Mouse (Mus musculus) liver, postnatal 0 days (tissue): ENCODE results near the gene Coro2b. TPM values are rescaled to one million over a fixed set of nuclear protein-coding genes. Genes with fewer than 3 reads are reported as not detected.

Experiments used
- ATAC-seq: fragments of 200-750 bp; cut with Nextera tagmentation; 2 replicates; pipeline ENCODE4 v1.8.0; 2017; ENCODE audit warnings: mild to moderate bottlenecking, moderate library complexity
- DNase-seq: peaks from one replicate; pipeline ENCODE4 v3.0.0-alpha.2; 2016
- H3K27ac ChIP-seq: fragments of 300-500 bp; sonication (generic); 2 replicates; pipeline ENCODE4 v1.5.1; 2014; ENCODE audit warnings: antibody characterized with exemption, moderate library complexity, mild to moderate bottlenecking, low read depth
- H3K27me3 ChIP-seq: fragments of 300-500 bp; sonication (generic); 2 replicates; pipeline ENCODE4 v1.6.1; 2014; ENCODE audit warnings: low read length, control low read depth, mixed read lengths; ENCODE audit not compliant: insufficient read depth
- H3K36me3 ChIP-seq: fragments of 300-500 bp; sonication (generic); replicated peaks from 2 replicates; pipeline ENCODE4 v1.6.1; 2014; ENCODE audit warnings: mild to moderate bottlenecking, control low read depth, low read length, moderate library complexity, mixed read lengths; ENCODE audit not compliant: insufficient read depth
- H3K4me1 ChIP-seq: fragments of 300-500 bp; sonication (generic); 2 replicates; pipeline ENCODE4 v1.6.1; 2014; ENCODE audit warnings: antibody characterized with exemption, mild to moderate bottlenecking, control low read depth; ENCODE audit not compliant: insufficient read depth
- H3K4me2 ChIP-seq: fragments of 300-500 bp; sonication (generic); 2 replicates; pipeline ENCODE4 v1.6.1; 2014; ENCODE audit warnings: low read depth, mild to moderate bottlenecking, low read length, moderate library complexity, mixed read lengths
- H3K4me3 ChIP-seq: fragments of 300-500 bp; sonication (generic); 2 replicates; pipeline ENCODE4 v1.5.1; 2014; ENCODE audit warnings: low read depth, low read length
- H3K9ac ChIP-seq: fragments of 300-500 bp; sonication (generic); replicated peaks from 2 replicates; pipeline ENCODE4 v1.6.1; 2014; ENCODE audit warnings: mild to moderate bottlenecking, moderate library complexity
- H3K9me3 ChIP-seq: fragments of 300-500 bp; sonication (generic); 2 replicates; pipeline ENCODE4 v1.6.1; 2016; ENCODE audit warnings: mild to moderate bottlenecking, control low read depth, low read length, mixed read lengths
- CTCF ChIP-seq: sonication (generic); IDR thresholded peaks from 2 replicates; pipeline ENCODE4 v1.5.1; 2016; ENCODE audit warnings: antibody characterized with exemption, low read depth
- EP300 ChIP-seq: IDR thresholded peaks from 2 replicates; pipeline ENCODE4 v1.6.1; 2016; ENCODE audit warnings: antibody characterized with exemption, low read depth, mild to moderate bottlenecking
- WGBS: fragments of 180-500 bp; shearing (Covaris S2); extraction: QIAGEN DNeasy Blood & Tissue Kit; methylation state at CpG from one replicate; pipeline ENCODE4 v1.1.7; 2014; ENCODE audit not compliant: insufficient replicate concordance; 5-methylcytosine and 5-hydroxymethylcytosine counted together
- polyA plus RNA-seq: library from polyadenylated mRNA; unstranded; fragments of >200 nt; fragmentation: Nextera tagmentation; extraction: Ambion mirVana; gene quantifications from 2 replicates; pipeline ENCODE4 v1.2.1, GENCODE M21; 2015

The Coro2b gene
- polyA plus RNA-seq, 1 experiment from 2014 or later, result 0.87 TPM

DNA sequence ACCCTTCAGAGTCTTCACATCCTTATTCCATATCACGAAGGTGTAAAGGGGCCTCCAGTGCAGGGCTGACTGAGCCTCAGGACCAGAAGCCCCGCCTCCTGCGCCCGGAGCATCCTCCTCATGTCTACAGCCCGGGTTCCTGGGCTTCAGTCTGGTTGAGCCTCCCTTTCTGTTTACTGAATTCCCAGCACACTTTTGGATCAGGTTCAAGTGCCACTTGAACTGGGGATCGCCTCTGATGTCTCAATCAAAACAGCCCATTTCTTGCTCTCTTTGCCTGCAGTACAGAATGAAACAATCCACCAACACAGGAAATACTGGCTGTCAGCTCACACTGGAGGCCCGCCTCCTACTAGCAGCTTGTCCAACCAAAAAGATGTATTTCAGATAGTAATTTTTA is 32.7 kb downstream of the Coro2b start:
- ATAC-seq (no peak), DNase-seq (no peak)
- Histone ChIP-seq H3K9me3 (no peaks in the 10 kb centered on the region), H3K27me3 (no peaks in the 10 kb centered on the region), H3K4me1 (no peaks in the 10 kb centered on the region), H3K9ac (no peak overlapping the region), H3K4me3 (no peak overlapping the region), H3K36me3 (no peaks in the 10 kb centered on the region), H3K4me2 (no peak overlapping the region), H3K27ac (no peak overlapping the region)
- 59% methylated on average over 7 of the region's 7 CpGs for WGBS
- no peak for TF ChIP-seq EP300

DNA sequence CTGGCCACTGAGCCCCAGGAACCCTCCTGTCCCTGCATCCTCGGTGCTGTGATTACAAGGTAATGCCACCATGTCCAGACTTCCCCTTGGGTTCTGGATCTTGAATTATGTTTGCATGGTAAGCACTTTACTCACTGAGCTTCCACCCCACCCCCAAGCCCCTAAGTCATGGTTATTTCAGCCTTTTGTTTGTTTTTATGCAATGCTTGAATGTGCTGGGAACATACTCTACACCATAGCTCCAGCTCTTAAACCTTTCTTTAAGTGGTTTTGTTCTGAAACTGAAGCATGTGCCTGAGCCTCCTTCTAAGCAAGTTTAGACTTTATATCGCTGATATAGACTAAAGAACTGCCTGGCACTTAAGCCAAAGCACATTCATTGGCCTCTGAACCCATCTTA is 34.5 kb downstream of the Coro2b start:
- no peak for ATAC-seq
- 52% methylated on average over 2 of the region's 2 CpGs for WGBS
- Histone ChIP-seq H3K4me3 (no peak overlapping the region), H3K9me3 (no peaks in the 10 kb centered on the region), H3K4me2 (no peak overlapping the region), H3K27ac (no peak overlapping the region), H3K36me3 (no peaks in the 10 kb centered on the region), H3K27me3 (no peaks in the 10 kb centered on the region), H3K9ac (no peak overlapping the region), H3K4me1 (no peaks in the 10 kb centered on the region)
- TF ChIP-seq EP300 (no peak), CTCF (no peak)
- DNase-seq, result no peak

DNA sequence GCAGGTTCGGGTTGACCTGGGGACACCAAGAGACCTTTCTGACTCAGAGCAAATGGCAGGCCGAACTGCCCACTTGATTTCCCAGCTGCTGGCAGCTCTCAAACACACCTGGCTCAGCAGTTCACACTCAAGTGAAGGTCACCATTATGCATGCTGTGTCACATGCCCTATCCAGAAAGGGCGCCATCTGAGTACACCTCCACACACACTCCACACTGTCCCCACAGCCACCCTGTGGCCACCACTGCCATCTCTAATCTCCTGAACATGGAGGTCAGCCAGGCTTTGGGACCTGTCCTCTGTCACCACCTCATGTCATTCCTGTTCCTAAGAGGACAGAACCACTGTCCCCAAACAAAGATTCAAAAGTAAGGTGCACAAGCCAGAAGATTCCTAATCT is 35.3 kb downstream of the Coro2b start:
- TF ChIP-seq CTCF, result no peak
- TF ChIP-seq EP300, result no peak
- DNase-seq (no peak), ATAC-seq (no peak)
- Histone ChIP-seq H3K27ac (no peak overlapping the region), H3K4me3 (no peak overlapping the region), H3K4me1 (no peaks in the 10 kb centered on the region), H3K4me2 (no peak overlapping the region), H3K9me3 (no peaks in the 10 kb centered on the region), H3K27me3 (no peaks in the 10 kb centered on the region), H3K9ac (no peak overlapping the region), H3K36me3 (no peaks in the 10 kb centered on the region)
- WGBS, result 83% methylated on average over 3 of the region's 3 CpGs

DNA sequence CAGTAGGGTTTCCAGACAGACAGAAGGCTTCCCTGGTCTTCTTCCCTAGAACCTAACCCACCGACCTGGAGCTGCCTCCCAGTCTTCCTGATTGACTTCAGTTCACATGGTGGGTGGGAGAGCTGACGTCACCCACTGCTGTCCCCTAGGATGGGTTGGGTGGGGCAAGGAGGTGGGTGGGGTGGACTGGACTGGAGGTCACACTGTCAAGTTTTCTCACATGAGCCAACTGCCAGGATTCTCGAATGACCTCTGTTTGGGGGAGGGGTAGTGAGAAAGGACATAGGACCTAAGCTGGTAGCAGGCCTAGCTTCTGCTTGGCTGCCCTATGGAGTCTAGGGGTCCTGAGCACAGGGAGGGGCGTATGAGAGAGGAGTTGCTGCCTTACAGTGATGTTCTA is 36.8 kb downstream of the Coro2b start:
- Histone ChIP-seq H3K36me3 (no peaks in the 10 kb centered on the region), H3K4me1 (no peaks in the 10 kb centered on the region), H3K9ac (no peak overlapping the region), H3K9me3 (no peaks in the 10 kb centered on the region), H3K27ac (no peak overlapping the region), H3K4me2 (no peak overlapping the region), H3K4me3 (no peak overlapping the region), H3K27me3 (no peaks in the 10 kb centered on the region)
- no peak for ATAC-seq
- 75% methylated on average over 4 of the region's 4 CpGs for WGBS
- no peak for DNase-seq
- no peak for TF ChIP-seq CTCF
- no peak for TF ChIP-seq EP300

DNA sequence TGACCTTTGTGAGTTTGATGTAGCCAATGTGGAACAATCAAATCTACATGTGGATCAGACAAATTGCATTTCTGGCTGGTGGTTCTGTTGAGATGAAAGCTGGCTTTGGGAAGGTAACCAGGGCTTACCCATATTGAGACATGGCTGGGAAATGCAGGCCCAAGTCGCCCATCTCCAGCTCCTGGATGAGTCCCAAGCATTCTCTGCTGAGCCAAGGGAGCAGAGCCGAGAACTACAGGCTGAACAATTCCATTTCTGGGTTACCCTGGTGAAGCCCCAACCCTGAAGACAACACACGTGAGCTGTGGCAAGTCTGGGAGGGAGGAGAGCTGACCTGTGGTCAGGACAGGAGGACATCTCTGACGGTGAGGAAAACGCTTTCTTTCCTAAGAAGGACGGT is 37.9 kb downstream of the Coro2b start:
- TF ChIP-seq EP300 (no peak), CTCF (no peak)
- Histone ChIP-seq H3K36me3 (no peaks in the 10 kb centered on the region), H3K27ac (no peak overlapping the region), H3K9me3 (no peaks in the 10 kb centered on the region), H3K4me1 (no peaks in the 10 kb centered on the region), H3K27me3 (no peaks in the 10 kb centered on the region), H3K4me3 (no peak overlapping the region), H3K9ac (no peak overlapping the region), H3K4me2 (no peak overlapping the region)
- WGBS, result 66% methylated on average over 6 of the region's 6 CpGs
- ATAC-seq (no peak), DNase-seq (no peak)

DNA sequence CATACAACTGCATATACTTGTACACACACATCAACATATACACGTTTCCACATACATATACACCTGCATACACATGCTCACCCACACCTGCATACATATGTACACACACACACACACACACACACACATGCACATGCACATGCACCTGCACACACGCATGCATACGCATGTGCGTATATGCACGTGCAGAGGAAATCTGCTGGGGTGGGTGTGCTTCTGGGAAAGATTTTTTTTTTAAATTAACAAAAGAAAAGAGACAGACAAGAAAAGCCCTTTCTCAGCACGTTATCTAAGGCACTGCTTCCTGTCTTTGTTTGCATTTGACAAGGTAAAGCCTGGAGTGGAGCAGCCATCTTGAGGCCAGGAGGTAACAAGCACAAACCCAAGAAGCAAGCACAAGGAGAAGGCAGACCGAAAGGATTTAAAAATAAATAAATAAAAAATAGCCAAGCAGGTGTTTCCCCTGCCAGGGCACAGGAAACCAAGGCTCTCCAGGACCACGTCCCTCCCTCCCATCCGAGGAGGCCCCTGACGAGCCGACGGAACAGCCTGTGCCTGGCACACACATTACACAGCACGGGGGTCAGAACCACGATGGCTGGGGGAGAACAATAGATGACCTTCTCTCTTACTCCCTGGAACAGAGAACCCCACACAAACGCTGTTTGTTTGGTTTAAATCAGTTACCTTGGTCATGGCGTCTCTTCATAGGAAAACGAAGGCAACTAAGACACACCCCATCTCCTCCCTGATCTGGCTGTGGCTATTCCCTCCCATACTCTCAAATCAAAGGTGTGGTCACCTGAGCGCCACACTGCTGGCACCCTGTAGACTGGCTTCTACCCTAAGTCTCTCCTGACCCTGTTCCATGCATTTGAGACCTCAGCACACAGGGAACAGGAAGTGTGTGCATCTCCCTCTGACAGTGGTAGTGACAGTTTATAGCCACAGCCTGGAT is 39.4 kb downstream of the Coro2b start:
- H3K27me3 ChIP-seq, result no peaks in the 10 kb centered on the region
- no peak for DNase-seq
- 41% methylated on average over 18 of the region's 18 CpGs for WGBS
- no peak overlapping the region for H3K9ac ChIP-seq
- H3K4me2 ChIP-seq, result no peak overlapping the region
- no peaks in the 10 kb centered on the region for H3K36me3 ChIP-seq
- no peak overlapping the region for H3K27ac ChIP-seq
- H3K4me3 ChIP-seq, result no peak overlapping the region
- H3K4me1 ChIP-seq, result no peaks in the 10 kb centered on the region
- TF ChIP-seq EP300 (no peak), CTCF (no peak)
- no peak for ATAC-seq
- no peaks in the 10 kb centered on the region for H3K9me3 ChIP-seq
